Mouse (Mus musculus): ENCODE measurements around the gene Stard3.

Gene Stard3

GRCm38 (mm10) chr11:98348083-98348961 is 9.8 kb upstream of the Stard3 start, which contains the start of gene Ppp1r1b:
Gene Ppp1r1b, plus strand, starts transcription at chr11:98348404.
- peak; percentile 70 for DNase-seq

- no peak for DNase-seq
Measured at GRCm38 (mm10) chr11:98349308-98349707, 8.9 kb upstream of the Stard3 start.

- no peak for DNase-seq
Measured at GRCm38 (mm10) chr11:98352272-98352990, 5.7 kb upstream of the Stard3 start.

GRCm38 (mm10) chr11:98353651-98354211 is 4.4 kb upstream of the Stard3 start:
- peak; percentile 86 for DNase-seq

- DNase-seq, result no peak
Measured at GRCm38 (mm10) chr11:98354445-98354844, 3.7 kb upstream of the Stard3 start.

- DNase-seq, result peak; percentile 65
Measured at GRCm38 (mm10) chr11:98355732-98356299, 2.4 kb upstream of the Stard3 start.

GRCm38 (mm10) chr11:98356625-98357394 is 1.4 kb upstream of the Stard3 start:
- no peak for DNase-seq

- DNase-seq, result no peak
Measured at GRCm38 (mm10) chr11:98357396-98358160, 590 bp upstream of the Stard3 start.

- peak; percentile 72 for DNase-seq
Measured at GRCm38 (mm10) chr11:98360866-98361521, 2.8 kb downstream of the Stard3 start.

GRCm38 (mm10) chr11:98363817-98364216 is 5.6 kb downstream of the Stard3 start:
- no peak for DNase-seq

- DNase-seq, result no peak
Measured at GRCm38 (mm10) chr11:98364410-98364809, 6.2 kb downstream of the Stard3 start.

- no peak for DNase-seq
Measured at GRCm38 (mm10) chr11:98366290-98366689, 8.1 kb downstream of the Stard3 start.

- DNase-seq, result peak; percentile 82
Measured at GRCm38 (mm10) chr11:98367171-98367862, 9.1 kb downstream of the Stard3 start.

- no peak for DNase-seq
Measured at GRCm38 (mm10) chr11:98367863-98368186, 9.7 kb downstream of the Stard3 start.

- peak; percentile 71 for DNase-seq
Measured at GRCm38 (mm10) chr11:98369337-98369736, 11.2 kb downstream of the Stard3 start.

- DNase-seq, result no peak
Measured at GRCm38 (mm10) chr11:98370588-98370987, 12.4 kb downstream of the Stard3 start.

- DNase-seq, result no peak
Measured at GRCm38 (mm10) chr11:98371556-98372240, 13.5 kb downstream of the Stard3 start.

- DNase-seq, result no peak
Measured at GRCm38 (mm10) chr11:98372406-98372805, 14.2 kb downstream of the Stard3 start.

GRCm38 (mm10) chr11:98373244-98373643 is 15.1 kb downstream of the Stard3 start:
- no peak for DNase-seq

- no peak for DNase-seq
Measured at GRCm38 (mm10) chr11:98374266-98374665, 16.1 kb downstream of the Stard3 start.
